Mouse (Mus musculus): ENCODE measurements around the gene Olfr1015. TPM values are rescaled to one million over a fixed set of nuclear protein-coding genes. Genes with fewer than 3 reads are reported as not detected.

Gene Olfr1015
- total RNA-seq (2021): not detected

DNA sequence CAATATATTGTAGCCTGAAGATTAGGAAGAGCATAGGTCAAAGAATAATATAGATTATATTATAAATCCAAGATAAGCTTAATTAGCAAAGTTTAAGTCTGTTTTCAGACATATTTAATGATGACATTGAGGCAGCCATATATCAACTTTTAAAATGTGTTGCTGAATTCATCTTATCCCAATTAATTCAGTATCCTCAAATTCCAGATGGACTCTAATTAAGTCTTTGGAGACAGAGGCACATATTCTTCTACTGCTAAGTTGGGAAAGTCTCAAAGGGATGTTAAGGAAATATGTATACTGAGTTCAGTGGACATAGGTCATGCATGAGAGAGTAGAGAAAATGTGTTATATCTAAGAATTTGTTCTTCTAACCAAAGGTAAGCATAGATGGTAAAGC is at the start of gene Olfr1015:
Gene Olfr1015 (plus strand): TSS at position 301 of the 400 bp plus-strand sequence.
- intact Hi-C loops (cut with DNase I): no loop called here
- DNase-seq (ENCODE audit: low spot score): no peak

DNA sequence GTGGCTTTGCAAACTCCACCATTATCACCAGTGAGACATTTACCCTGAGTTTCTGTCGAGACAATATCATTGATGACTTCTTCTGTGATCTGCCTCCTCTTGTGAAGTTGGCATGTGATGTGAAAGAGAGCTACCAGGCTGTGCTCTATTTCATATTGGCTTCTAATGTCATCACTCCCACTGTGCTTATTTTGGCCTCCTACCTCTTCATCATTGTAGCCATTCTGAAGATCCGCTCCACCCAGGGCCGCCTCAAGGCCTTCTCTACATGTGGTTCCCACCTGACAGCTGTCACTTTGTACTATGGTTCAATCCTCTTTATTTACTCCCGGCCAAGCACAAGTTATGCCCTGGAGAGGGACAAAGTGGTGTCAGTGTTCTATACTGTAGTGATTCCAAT is 28.0 kb upstream of the Olfr1015 start:
- DNase-seq (ENCODE audit: low spot score): no peak

DNA sequence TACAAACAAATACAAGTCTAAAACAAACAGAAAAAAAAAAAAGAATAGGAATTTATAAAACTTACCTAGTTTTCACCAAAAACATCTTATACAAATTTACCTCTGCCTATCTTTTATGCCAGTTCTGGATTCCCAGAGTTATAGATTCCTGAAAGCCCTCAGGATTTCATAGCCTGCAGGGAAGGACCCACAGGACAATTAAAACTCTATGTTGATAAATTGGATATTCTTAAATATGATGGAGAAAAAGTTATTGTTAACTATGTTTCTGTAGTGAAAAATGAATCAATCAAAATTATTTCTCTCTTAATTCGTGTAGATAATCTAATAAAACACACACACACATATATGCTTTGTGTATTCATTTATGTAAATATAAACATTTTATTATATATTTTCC is 19.2 kb upstream of the Olfr1015 start, which contains the start of gene Olfr1012:
Gene Olfr1012 (minus strand): TSS at position 101 of the 400 bp plus-strand sequence.
- DNase-seq (ENCODE audit: low spot score): no peak
- intact Hi-C loops (cut with DNase I): no loop called here

More for the DNA sequence above, 28.0 kb upstream of the Olfr1015 start:
- intact Hi-C loops (cut with DNase I): no loop called here

DNA sequence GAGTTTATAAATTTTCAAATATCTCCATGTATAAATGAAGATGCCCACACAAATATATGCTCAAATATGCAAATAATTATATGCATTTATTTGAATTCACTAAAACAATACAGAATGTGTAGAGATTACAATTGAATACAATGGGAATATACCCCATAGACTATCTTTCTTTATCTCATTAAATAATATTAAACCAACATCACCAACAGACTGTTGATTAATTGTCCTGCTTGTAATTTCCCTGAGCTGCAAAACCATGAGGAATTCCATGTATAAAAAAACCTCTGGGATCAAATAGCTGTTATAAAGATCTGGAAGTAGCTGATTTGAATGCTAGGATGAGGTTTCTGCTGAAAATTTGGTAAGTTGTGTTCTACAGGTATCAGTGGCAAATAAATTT is 15.0 kb upstream of the Olfr1015 start, which contains the start of gene Olfr1013:
Gene Olfr1013 (plus strand): TSS at position 301 of the 400 bp plus-strand sequence.
- no peak for DNase-seq (ENCODE audit: low spot score)
- intact Hi-C loops (cut with DNase I): no loop called here

DNA sequence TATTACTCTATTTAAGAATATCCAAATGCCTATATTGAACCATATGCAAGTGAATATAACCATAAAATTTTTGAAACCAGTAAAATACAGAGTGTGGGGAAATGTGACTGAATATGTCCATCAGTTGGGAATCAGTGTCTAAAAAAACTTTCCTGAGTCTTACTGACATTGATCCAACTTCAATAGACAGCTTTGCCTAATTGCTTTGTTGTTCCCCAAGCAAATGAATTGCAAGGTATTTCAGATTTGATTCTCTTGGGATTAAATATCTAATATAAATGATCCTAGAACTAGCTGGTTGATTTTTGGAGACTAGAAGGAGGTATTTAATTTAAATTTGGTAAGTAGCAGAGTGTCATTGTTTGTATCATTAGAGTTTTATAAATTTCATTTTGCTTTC is 9.4 kb upstream of the Olfr1015 start, which contains the start of gene Olfr1014:
Gene Olfr1014 (plus strand): TSS at position 301 of the 400 bp plus-strand sequence.
- intact Hi-C loops (cut with DNase I): no loop called here
- DNase-seq (ENCODE audit: low spot score): no peak

GRCm38 (mm10) chr2:85792331-85792730 is 10.5 kb downstream of the Olfr1015 start:
- no peak for DNase-seq (ENCODE audit: low spot score)
- intact Hi-C loops (cut with DNase I): no loop called here

DNA sequence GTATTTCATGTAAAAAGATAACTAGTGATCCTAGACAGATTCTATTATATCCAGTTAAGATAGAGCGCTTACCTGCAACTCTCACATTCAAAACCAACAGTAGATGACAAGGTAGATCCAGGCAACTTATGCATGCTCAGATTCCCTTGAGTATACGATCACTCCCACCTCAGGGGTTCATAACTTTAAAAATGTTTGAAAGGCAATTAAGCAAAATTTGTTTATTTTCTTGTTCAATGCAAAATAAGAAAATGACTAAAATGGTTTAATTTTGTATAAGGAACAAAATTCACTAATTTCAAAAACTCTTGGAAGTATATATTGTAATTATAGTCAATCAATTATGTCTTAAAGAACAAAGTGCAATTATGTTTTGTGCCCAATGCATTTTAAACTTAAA is 20.6 kb downstream of the Olfr1015 start, which contains the start of gene Olfr1016:
Gene Olfr1016 (minus strand): TSS at position 101 of the 400 bp plus-strand sequence.
- no peak for DNase-seq (ENCODE audit: low spot score)
- intact Hi-C loops (cut with DNase I): no loop called here

- DNase-seq (ENCODE audit: low spot score): no peak
- intact Hi-C loops (cut with DNase I): no loop called here
Measured at GRCm38 (mm10) chr2:85804501-85804900, 22.7 kb downstream of the Olfr1015 start.

DNA sequence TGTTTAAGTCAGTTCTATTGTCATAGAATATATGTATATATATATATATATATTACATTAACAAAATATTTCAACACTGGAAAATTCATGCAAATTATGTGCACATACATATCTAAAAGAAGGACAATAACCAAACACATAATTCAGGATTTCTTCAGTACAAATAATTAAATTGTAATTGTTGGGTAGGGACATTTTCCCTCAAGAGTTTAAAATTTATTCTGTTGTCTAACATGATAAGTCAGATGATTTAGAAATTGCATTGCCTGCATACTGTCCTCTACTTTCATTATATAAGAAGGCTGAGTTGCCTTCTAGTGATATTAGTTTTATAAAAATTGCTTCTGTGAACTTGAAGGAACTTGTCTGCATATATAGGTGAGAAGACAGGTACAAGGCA is 36.4 kb downstream of the Olfr1015 start, which contains the start of gene Olfr1018:
Gene Olfr1018 (plus strand): TSS at position 301 of the 400 bp plus-strand sequence.
- intact Hi-C loops (cut with DNase I): no loop called here

More for the DNA sequence above, 36.4 kb downstream of the Olfr1015 start, which contains the start of gene Olfr1018:
- DNase-seq (ENCODE audit: low spot score): no peak

Other genes with a start within 250 kb of the Olfr1015 start
- not detected for gene Olfr996, start 202.8 kb upstream of the Olfr1015 start, total RNA-seq (2021)
- gene Olfr998, start 193.1 kb upstream of the Olfr1015 start, total RNA-seq (2021): not detected
- gene Olfr1000, start 170.1 kb upstream of the Olfr1015 start, total RNA-seq (2021): not detected
- not detected for gene Olfr1002, start 131.3 kb upstream of the Olfr1015 start, total RNA-seq (2021)
- not detected for gene Olfr154, start 117.6 kb upstream of the Olfr1015 start, total RNA-seq (2021)
- gene Olfr1006, start 103.2 kb upstream of the Olfr1015 start, total RNA-seq (2021): not detected
- not detected for gene Olfr1008, start 92.6 kb upstream of the Olfr1015 start, total RNA-seq (2021)
- not detected for gene Olfr1009, start 66.6 kb upstream of the Olfr1015 start, total RNA-seq (2021)
- gene Olfr1012, start 19.3 kb upstream of the Olfr1015 start, total RNA-seq (2021): not detected
- gene Olfr1013, start 14.9 kb upstream of the Olfr1015 start, total RNA-seq (2021): not detected
- gene Olfr1014, start 9.3 kb upstream of the Olfr1015 start, total RNA-seq (2021): not detected
- gene Olfr1016, start 20.5 kb downstream of the Olfr1015 start, total RNA-seq (2021): not detected
- gene Olfr1018, start 36.5 kb downstream of the Olfr1015 start, total RNA-seq (2021): not detected
- gene Olfr1019, start 63.5 kb downstream of the Olfr1015 start, total RNA-seq (2021): not detected
- not detected for gene Olfr1020, start 65.0 kb downstream of the Olfr1015 start, total RNA-seq (2021)
- not detected for gene Olfr1022, start 86.6 kb downstream of the Olfr1015 start, total RNA-seq (2021)
- gene Olfr1023, start 103.6 kb downstream of the Olfr1015 start, total RNA-seq (2021): not detected
- not detected for gene Olfr1024, start 123.0 kb downstream of the Olfr1015 start, total RNA-seq (2021)
- gene Olfr1025-ps1, start 133.2 kb downstream of the Olfr1015 start, total RNA-seq (2021): not detected
- not detected for gene Olfr1026, start 139.5 kb downstream of the Olfr1015 start, total RNA-seq (2021)
- not detected for gene Olfr1028, start 168.4 kb downstream of the Olfr1015 start, total RNA-seq (2021)
- not detected for gene Olfr1029, start 191.9 kb downstream of the Olfr1015 start, total RNA-seq (2021)
- gene Olfr1030, start 197.3 kb downstream of the Olfr1015 start, total RNA-seq (2021): not detected
- not detected for gene Olfr1031, start 208.3 kb downstream of the Olfr1015 start, total RNA-seq (2021)
- gene Olfr1032, start 223.5 kb downstream of the Olfr1015 start, total RNA-seq (2021): not detected
- gene Olfr1033, start 238.6 kb downstream of the Olfr1015 start, total RNA-seq (2021): 1 to 10 TPM; 5.3 to 6.2 TPM

Data from heart, postnatal 25 days (tissue).